Mouse (Mus musculus) kidney, adult 8-10 months (tissue): ENCODE measurements around the gene Dact2.

Source experiments
- DNase-seq, 2 experiments: peaks; one replicate each; pipeline ENCODE4 v3.0.0; 2022

The Dact2 gene

DNA sequence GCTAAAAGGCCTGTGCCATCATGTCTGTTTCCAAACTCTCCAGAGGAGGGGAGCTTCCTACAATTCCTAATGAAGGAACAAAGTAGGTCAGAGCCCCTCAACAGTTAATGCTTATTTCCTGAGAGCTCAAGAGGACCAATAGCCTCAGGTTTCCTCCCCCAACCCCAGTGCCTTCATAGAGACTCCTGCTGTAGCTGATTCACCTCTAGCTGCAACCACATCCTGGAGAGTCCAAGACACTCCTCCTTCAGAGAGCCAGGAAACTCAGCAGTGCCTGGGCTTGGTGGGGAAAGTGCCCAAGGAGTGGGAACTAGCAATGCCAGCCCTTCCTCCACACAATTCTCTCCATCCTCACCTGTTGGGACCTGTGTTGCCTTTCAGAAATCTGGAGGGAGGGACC, 31.4 kb downstream of the Dact2 start:
- DNase-seq, result no peak

DNA sequence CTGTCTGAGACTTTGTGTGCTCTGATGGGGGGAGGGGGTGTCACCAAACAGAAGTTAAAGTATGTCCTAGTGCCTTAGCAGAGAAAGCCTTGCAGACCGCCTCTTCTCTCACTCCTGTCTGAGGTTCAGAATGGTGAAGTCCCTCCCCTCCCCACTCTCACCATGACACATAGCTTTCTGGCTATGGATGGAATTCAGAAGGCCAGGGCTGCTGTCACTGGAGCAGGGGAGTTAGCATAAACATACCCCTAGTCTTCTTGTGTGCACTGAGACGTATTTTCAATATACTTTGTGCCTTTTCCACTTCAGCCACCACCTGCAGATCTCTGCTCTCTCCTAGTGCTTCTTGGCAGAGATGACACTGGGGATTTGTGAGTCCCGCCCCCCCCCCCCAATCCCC, 31.9 kb downstream of the Dact2 start:
- no peak for DNase-seq

DNA sequence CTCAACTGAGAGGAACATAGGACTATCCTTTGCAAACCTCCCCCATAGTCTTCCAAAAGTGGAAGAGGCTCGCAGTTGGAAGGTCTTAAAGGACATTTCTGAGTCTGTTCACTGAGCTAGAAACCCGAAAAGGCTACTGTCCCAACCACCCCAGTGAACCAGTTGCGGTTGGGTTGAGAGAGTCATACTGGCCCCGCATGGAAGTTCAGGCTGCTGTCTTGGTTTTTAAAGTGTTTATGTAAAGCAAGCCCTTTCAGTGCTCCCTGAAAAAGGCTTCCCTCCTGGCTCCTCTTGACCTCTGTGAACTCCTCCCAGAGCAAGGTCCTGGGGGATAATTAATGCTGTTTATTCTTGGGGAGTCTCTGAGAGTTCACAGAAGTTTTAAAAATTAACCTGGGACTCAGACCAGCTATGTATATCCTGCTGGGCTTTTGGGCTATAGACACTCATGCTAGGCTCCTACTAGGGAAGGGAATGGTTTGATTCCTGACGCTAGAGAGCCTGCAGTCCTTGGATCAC, 33.1 kb downstream of the Dact2 start:
- peak; percentile 31 to 69 for DNase-seq

DNA sequence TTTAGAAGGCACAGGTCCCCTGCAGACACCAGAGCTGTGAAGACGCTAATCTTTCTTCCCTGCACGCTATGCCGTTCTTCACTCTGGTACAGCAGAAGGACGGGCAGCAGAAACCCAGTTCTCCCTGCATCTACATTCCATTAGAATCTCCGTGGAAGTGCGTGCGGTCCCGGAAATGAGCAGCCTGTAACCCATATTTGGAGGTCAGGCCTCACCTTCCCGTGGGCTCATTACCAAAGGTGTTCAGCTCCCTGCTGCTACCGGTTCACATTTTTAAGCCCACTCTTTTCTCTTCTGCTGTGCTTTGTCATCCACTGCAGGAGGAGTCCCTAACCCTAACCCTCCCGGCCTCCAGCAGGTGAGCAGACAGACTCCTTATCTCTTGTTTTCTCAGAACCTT, 34.7 kb downstream of the Dact2 start:
- no peak for DNase-seq

DNA sequence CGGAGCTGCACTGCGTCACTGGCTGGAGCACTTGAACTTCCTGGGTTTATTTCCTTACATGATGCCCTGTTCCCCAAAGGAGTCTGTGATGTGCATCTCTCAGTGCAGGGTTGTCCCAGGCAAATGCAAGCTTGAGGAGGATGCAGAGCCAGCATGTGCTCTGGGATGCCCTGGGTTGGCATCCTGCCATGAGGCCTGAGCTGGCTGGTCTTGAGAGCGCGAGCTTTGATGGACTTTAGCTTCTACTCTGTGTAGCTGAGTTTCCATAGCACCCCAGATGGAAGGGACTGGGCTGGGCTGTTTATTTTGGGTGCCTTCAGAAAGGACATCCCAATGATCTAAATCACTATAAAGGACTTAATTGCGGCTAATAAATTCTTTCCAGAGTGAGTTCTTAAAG, 36.5 kb downstream of the Dact2 start:
- peak; percentile 82 to 85 for DNase-seq

DNA sequence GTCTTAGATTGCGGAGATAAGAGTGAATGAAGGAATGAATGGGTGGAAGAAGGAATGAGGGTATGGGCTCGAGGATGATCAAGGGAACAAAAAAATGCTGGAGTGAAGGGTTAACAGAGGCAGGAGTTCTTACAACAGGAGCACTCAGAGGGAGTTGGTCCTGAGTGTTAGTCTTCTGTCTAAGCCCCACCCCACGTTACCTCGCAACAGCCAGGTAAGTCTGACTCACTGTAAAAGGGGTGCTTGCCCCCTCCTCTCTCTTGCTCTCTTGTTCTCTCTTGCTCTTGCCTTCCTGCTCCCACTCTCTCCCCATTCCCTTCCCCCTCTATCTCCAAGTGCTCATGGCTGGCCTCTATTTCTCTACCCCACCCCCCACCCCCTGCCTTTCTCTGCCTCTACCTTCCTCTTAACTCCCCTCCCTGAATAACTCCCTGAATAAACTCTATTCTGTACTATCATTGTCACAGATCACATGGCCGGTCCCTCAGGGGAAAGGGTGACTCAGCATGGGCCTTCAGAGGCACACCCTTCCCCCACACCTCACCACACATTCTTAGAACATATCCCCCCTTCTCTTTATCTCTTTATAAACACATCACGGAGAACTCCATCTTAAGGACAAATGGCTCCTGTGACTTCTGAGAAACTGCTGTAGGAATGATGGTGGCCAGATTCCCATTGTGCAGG, 37.2 kb downstream of the Dact2 start:
- no peak for DNase-seq

DNA sequence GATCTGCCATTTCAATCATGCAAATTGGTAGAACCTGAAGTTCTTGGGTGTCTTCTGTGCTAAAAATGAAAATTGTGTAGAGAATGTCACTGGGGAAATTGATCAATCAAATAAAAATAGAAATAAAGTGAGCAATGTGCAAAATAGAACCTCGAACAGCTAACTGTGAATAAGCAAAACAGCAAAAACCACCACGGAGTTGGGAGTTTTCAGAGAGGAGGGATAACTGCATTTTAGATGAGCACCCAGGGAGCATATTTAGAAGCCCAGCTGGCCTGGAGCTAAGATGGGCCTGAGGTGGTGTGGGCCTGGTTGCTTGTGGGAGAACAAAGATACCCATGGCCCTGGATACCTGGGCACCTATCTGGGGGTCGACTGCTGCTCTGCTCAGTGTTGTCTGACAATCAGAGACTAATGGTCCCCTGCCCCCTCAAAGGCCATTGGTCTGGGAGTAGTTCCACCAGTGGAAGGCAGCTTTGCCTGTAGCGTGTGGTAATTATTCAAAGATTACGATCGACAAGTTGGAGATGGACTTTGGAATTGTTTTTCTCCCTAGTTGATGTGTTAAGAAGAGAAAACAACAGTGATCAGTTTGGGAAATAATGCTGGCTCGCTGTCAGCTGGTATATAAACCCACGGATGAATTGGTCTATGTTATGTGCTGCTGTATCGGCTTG, 38.0 kb downstream of the Dact2 start:
- DNase-seq, result peak; percentile 14 to 53

DNA sequence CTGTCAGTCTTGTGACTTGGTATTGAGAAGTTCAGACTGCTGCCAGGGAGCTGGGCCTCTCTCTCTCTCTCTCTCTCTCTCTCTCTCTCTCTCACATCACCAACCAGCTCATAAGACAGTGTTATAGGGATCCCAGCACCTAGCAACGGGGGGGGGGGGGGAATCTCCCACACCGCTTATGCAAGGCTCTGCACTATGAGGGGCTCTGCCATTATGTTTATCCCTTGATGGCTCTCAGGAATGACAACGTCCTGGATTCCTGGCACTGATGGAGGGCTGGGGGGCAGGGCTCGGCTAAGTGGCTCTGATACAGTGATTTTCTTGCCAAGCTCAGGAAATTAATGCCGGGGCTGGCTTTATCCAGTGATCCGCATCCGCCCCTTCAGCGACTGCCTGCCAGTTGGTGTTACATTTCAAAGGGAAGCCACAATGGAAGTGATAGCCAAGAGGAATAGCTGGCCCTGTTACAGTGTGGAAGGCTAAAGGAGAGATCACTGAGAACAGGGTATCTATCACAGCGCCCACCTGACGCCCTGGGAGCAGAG, 38.7 kb downstream of the Dact2 start:
- peak; percentile 90 to 91 for DNase-seq

DNA sequence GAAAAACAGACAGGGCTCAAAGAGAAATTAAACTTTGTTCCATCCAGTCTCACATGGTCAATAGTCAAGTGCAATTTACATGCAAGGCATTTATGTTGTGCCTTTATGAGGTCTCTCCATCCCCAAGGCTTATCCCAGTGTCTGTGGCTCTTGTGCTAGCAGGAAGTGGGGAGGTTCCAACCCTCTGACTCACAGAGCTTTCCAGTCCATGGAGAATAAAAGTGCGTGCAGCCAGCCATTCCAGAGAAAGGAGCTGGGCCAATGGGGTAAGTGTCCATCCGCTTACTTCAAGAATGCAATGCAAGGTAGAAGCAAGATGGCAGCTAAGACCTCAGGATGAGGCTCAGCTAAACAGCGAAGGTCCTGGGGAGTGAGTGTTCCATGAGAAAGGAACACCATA, 43.3 kb downstream of the Dact2 start:
- DNase-seq, result no peak

DNA sequence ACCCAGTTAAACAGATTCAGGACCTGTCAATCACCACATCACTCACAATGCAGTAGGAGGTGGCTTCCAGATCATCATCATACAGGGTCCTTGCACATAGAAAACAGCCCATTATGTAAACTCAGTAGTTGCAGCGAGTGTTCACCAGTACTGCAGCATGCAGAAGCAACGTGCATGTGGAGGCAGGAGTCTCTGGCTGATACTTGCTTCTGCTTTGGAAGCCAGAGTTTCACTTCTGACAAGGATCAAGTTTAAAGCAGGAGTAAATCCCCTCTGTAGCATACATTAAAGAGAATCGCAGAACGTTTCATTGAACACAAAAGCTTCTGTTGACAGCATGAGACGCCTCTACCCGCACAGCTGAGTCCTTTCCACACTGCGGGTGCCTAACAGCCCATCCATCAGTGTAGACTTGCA, 46.3 kb downstream of the Dact2 start:
- DNase-seq, result no peak
